Mouse (Mus musculus) heart, adult 2 months (tissue): ENCODE data around the gene Hells. TPM values are rescaled to one million over a fixed set of nuclear protein-coding genes. Genes with fewer than 3 reads are reported as not detected.

Experiments
- DNase-seq, 2 experiments: peaks; one replicate each; pipeline ENCODE4 v3.0.0; 2021
- H3K27ac ChIP-seq: fragments of 200-600 bp; 2 replicates; pipeline ENCODE4 v1.8.1; 2022
- H3K27me3 ChIP-seq: fragments of 200-500 bp; 2 replicates; pipeline ENCODE4 v1.6.1; 2012; ENCODE audit warnings: mild to moderate bottlenecking, low read length, inconsistent platforms, mixed read lengths; ENCODE audit not compliant: control insufficient read depth, insufficient read depth
- H3K36me3 ChIP-seq: fragments of 200-500 bp; 2 replicates; pipeline ENCODE4 v1.6.1; 2012; ENCODE audit warnings: low read length, inconsistent platforms; ENCODE audit not compliant: control insufficient read depth, insufficient read depth
- H3K4me1 ChIP-seq: fragments of 200-500 bp; 2 replicates; pipeline ENCODE4 v1.6.1; 2011; ENCODE audit warnings: low read length; ENCODE audit not compliant: control insufficient read depth, insufficient read depth
- H3K4me3 ChIP-seq: fragments of 200-600 bp; 2 replicates; pipeline ENCODE4 v1.8.1; 2022
- H3K79me2 ChIP-seq: fragments of 200-500 bp; replicated peaks from 2 replicates; pipeline ENCODE4 v1.6.1; 2012; ENCODE audit warnings: mild to moderate bottlenecking, inconsistent platforms, low read length, moderate library complexity, mixed read lengths; ENCODE audit not compliant: control insufficient read depth, insufficient read depth
- H3K9ac ChIP-seq: fragments of 200-500 bp; 2 replicates; pipeline ENCODE4 v1.6.1; 2012; ENCODE audit warnings: low read depth, mild to moderate bottlenecking, control low read depth, inconsistent platforms, low read length, mixed read lengths
- CTCF ChIP-seq: fragments of 200-600 bp; IDR thresholded peaks from 2 replicates; pipeline ENCODE4 v1.8.1; 2022; ENCODE audit warnings: antibody characterized with exemption, mild to moderate bottlenecking, moderate library complexity
- EP300 ChIP-seq: fragments of 200-500 bp; IDR thresholded peaks from 2 replicates; pipeline ENCODE4 v1.6.1; 2011; ENCODE audit warnings: low read depth, low read length, control low read depth; ENCODE audit not compliant: insufficient read depth
- POLR2A ChIP-seq: fragments of 200-500 bp; IDR thresholded peaks from 2 replicates; pipeline ENCODE4 v1.6.1; 2011; ENCODE audit warnings: mild to moderate bottlenecking, low read depth, low read length, control low read depth; ENCODE audit not compliant: insufficient read depth
- WGBS: fragments of 180-500 bp; shearing (Covaris S2); methylation state at CpG from one replicate; pipeline ENCODE4 v1.1.7; 2018; 5-methylcytosine and 5-hydroxymethylcytosine counted together
- intact Hi-C: fragments of 180-260 bp; cut with DNase I; formaldehyde crosslinking; loops from one replicate; pipeline ENCODE4 v1.15.1; 2025
- long read RNA-seq: library from polyadenylated mRNA; stranded (forward); transcript quantifications from one replicate; pipeline ENCODE4 v2.0.0, GENCODE M21; 2021
- polyA plus RNA-seq: library from polyadenylated mRNA; depleted of rRNA; stranded (reverse); fragments of >200 nt; gene quantifications from 2 replicates; pipeline ENCODE4 v1.2.3, GENCODE M21; 2012; rRNA removed
- total RNA-seq, 2 experiments: library from RNA; stranded (reverse); gene quantifications; 2 replicates each; pipeline ENCODE4 v1.2.3; 2021

Hells gene
- total RNA-seq (under 1 TPM; 0.48 to 0.57 TPM), polyA plus RNA-seq (0.08 and 0.35 TPM in 2 replicates)
- long read RNA-seq, result 0 reads

- H3K79me2 ChIP-seq, result no peaks in the 10 kb centered on the region
- peak within 1 kb of the TSS; percentile 17; the same call in 1 of the 2 replicates for H3K27ac ChIP-seq
- WGBS, result under 1% methylated on average over 76 of the region's 76 CpGs
- H3K27me3 ChIP-seq, result no peaks in the 10 kb centered on the region
- peak within 1 kb of the TSS; percentile 81 for H3K4me3 ChIP-seq
- peak within 1 kb of the TSS; percentile 76 for H3K9ac ChIP-seq
- H3K4me1 ChIP-seq, result no peaks in the 10 kb centered on the region
- DNase-seq, result peak; percentile 85 to 88
- 0 out of 2 replicates have a peak, but pooled peaks have one; percentile 21 for TF ChIP-seq POLR2A
- no peak for TF ChIP-seq CTCF
- no peak for TF ChIP-seq EP300
- intact Hi-C loops, result no loop called here
- H3K36me3 ChIP-seq, result no peaks in the 10 kb centered on the region
These were observed at the start of gene Hells for GRCm38 (mm10) chr19:38930788-38931565. TSS of gene Hells (plus strand) at chr19:38930915.

- Histone ChIP-seq H3K36me3 (no peaks in the 10 kb centered on the region), H3K4me1 (no peaks in the 10 kb centered on the region), H3K4me3 (no peak overlapping the region), H3K79me2 (no peaks in the 10 kb centered on the region), H3K27ac (no peak overlapping the region), H3K9ac (no peak overlapping the region), H3K27me3 (no peaks in the 10 kb centered on the region)
- intact Hi-C loops, result no loop called here
- peak; percentile 48 for TF ChIP-seq CTCF
- no peak for TF ChIP-seq EP300
- TF ChIP-seq POLR2A, result no peak
- no peak for DNase-seq
- 61% methylated on average over 12 of the region's 12 CpGs for WGBS
These were observed 29.3 kb upstream of the Hells start for GRCm38 (mm10) chr19:38901146-38902135.

- no peak for TF ChIP-seq EP300
- TF ChIP-seq POLR2A, result no peak
- TF ChIP-seq CTCF, result no peak
- DNase-seq, result no peak
- Histone ChIP-seq H3K27me3 (no peaks in the 10 kb centered on the region), H3K4me1 (no peaks in the 10 kb centered on the region), H3K9ac (no peak overlapping the region), H3K27ac (no peak overlapping the region), H3K79me2 (no peaks in the 10 kb centered on the region), H3K4me3 (no peak overlapping the region), H3K36me3 (no peaks in the 10 kb centered on the region)
- intact Hi-C loops, result no loop called here
- 90% methylated on average over 5 of the region's 5 CpGs for WGBS
These were observed 28.2 kb upstream of the Hells start for GRCm38 (mm10) chr19:38902501-38902900.

GRCm38 (mm10) chr19:38913786-38914185 is 16.9 kb upstream of the Hells start:
- 91% methylated on average over 9 of the region's 9 CpGs for WGBS
- no peaks in the 10 kb centered on the region for H3K79me2 ChIP-seq
- no peak for DNase-seq
- H3K9ac ChIP-seq, result no peak overlapping the region
- no peak overlapping the region for H3K27ac ChIP-seq
- H3K27me3 ChIP-seq, result no peaks in the 10 kb centered on the region
- TF ChIP-seq EP300 (no peak), CTCF (no peak), POLR2A (no peak)
- H3K4me3 ChIP-seq, result no peak overlapping the region
- intact Hi-C loops, result loop anchor here (10.0 kb wide), 1 partner anchor 489 kb away; no protein-coding TSS in a partner anchor
- no peaks in the 10 kb centered on the region for H3K36me3 ChIP-seq
- no peaks in the 10 kb centered on the region for H3K4me1 ChIP-seq

- Histone ChIP-seq H3K36me3 (no peaks in the 10 kb centered on the region), H3K4me1 (no peaks in the 10 kb centered on the region), H3K4me3 (no peak overlapping the region), H3K27me3 (no peaks in the 10 kb centered on the region), H3K9ac (no peak overlapping the region), H3K79me2 (no peaks in the 10 kb centered on the region), H3K27ac (no peak overlapping the region)
- no peak for DNase-seq
- 93% methylated on average over 15 of the region's 15 CpGs for WGBS
- intact Hi-C loops, result loop anchor here (5.0 to 10.0 kb wide), 2 partner anchors 78 to 490 kb away; partner anchors contain the start of gene Tbc1d12
- TF ChIP-seq POLR2A (no peak), CTCF (no peak), EP300 (no peak)
These were observed 15.8 kb upstream of the Hells start for GRCm38 (mm10) chr19:38914926-38915325.
